Mouse (Mus musculus) cortical plate, adult 2 months (tissue): ENCODE results near the gene Stat5b.

Experiments
- CTCF ChIP-seq: fragments of 200-500 bp; IDR thresholded peaks from 2 replicates; pipeline ENCODE4 v1.5.1; 2011; ENCODE audit warnings: mild to moderate bottlenecking, control low read depth, low read length; ENCODE audit not compliant: insufficient read depth; ENCODE audit errors: extremely low read depth
- POLR2A ChIP-seq: fragments of 200-500 bp; IDR thresholded peaks from 2 replicates; pipeline ENCODE4 v1.6.1; 2011; ENCODE audit warnings: mild to moderate bottlenecking, low read length, control low read depth; ENCODE audit not compliant: insufficient read depth; ENCODE audit errors: extremely low read depth

DNA sequence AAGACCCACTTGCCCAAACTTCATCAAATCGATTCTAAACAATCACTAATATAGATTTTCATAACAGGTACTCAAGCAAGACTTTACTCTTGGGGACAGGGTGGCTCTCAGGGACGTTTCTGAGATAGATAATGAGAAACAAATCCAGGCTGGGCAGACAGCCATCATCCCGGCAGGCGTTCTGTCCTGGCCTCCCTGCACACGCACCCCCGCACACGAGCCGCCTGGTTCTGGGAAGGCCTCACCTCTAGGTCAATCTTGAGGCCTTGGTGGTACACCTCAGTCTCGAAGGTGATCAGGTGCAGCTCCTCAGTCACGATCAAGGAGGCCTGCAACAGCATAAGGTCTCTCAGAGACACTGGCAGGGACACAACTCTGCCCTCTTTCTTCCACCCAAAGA lies 45.6 kb upstream of the Stat5b start:
- TF ChIP-seq POLR2A (no peak), CTCF (no peak)
